Mouse (Mus musculus) bone marrow macrophage, adult 2 months (primary cell): ENCODE measurements at regions not wholly inside any gene's neighbourhood (a gene's known extent, or its start where the extent isn't known, plus 50 kb on each side); places are given as distances from the start of the nearest gene placed in this dataset.

Experiments
- CTCF ChIP-seq: IDR thresholded peaks from 2 replicates; pipeline ENCODE4 v1.5.1; 2012; ENCODE audit warnings: low read depth, mild to moderate bottlenecking, low read length, moderate library complexity
- POLR2A ChIP-seq: IDR thresholded peaks from 2 replicates; pipeline ENCODE4 v1.6.1; 2012; ENCODE audit warnings: mild to moderate bottlenecking, low read depth, low read length, borderline replicate concordance

GRCm38 (mm10) chr6:101890655-101891054, 513.0 kb upstream of the Pdzrn3 start:
- TF ChIP-seq CTCF, result no peak
- TF ChIP-seq POLR2A, result no peak
